Mouse (Mus musculus) spleen, adult 2 months (tissue): Measurements from ENCODE around the gene Lsm14b. TPM values are rescaled to one million over a fixed set of nuclear protein-coding genes. Genes with fewer than 3 reads are reported as not detected.
A peak's percentile ranks its signal among the peaks of the same experiment; 100 is the strongest.

ENCODE experiments used
- DNase-seq, 2 experiments: peaks; one replicate each; pipeline versions ENCODE4 v3.0.0 to v3.0.0-alpha.2; 2012 to 2021; ENCODE audit warnings: low spot score in 2 of 2, low read depth in 1 of 2
- H3K27ac ChIP-seq: fragments of 200-500 bp; 2 replicates; pipeline ENCODE4 v1.5.1; 2012; ENCODE audit warnings: low read length, inconsistent platforms; ENCODE audit not compliant: insufficient read depth
- H3K27me3 ChIP-seq: fragments of 200-500 bp; 2 replicates; pipeline ENCODE4 v1.6.1; 2012; ENCODE audit warnings: mild to moderate bottlenecking, moderate library complexity, low read length, inconsistent platforms; ENCODE audit not compliant: control insufficient read depth, insufficient read depth
- H3K36me3 ChIP-seq: fragments of 200-500 bp; 2 replicates; pipeline ENCODE4 v1.6.1; 2012; ENCODE audit warnings: mild to moderate bottlenecking, low read length, inconsistent platforms; ENCODE audit not compliant: control insufficient read depth, insufficient read depth
- H3K4me1 ChIP-seq: fragments of 200-500 bp; 2 replicates; pipeline ENCODE4 v1.6.1; 2011; ENCODE audit warnings: inconsistent platforms; ENCODE audit not compliant: control insufficient read depth, insufficient read depth, insufficient read length
- H3K4me3 ChIP-seq: fragments of 200-500 bp; 2 replicates; pipeline ENCODE4 v1.5.1; 2011; ENCODE audit warnings: mild to moderate bottlenecking, inconsistent platforms; ENCODE audit not compliant: insufficient read depth, insufficient read length; ENCODE audit errors: extremely low read depth
- CTCF ChIP-seq: fragments of 200-500 bp; IDR thresholded peaks from 2 replicates; pipeline ENCODE4 v1.5.1; 2011; ENCODE audit warnings: mild to moderate bottlenecking, inconsistent platforms; ENCODE audit not compliant: insufficient read depth, insufficient read length, insufficient replicate concordance; ENCODE audit errors: extremely low read depth
- POLR2A ChIP-seq: fragments of 200-500 bp; IDR thresholded peaks from 2 replicates; pipeline ENCODE4 v1.6.1; 2011; ENCODE audit warnings: low read depth, low read length, inconsistent platforms
- WGBS: fragments of 180-500 bp; shearing (Covaris S2); methylation state at CpG from one replicate; pipeline ENCODE4 v1.1.7; 2018; 5-methylcytosine and 5-hydroxymethylcytosine counted together
- polyA plus RNA-seq: library from polyadenylated mRNA; depleted of rRNA; stranded (reverse); fragments of >200 nt; gene quantifications from 2 replicates; pipeline ENCODE4 v1.2.3, GENCODE M21; 2012

Gene Lsm14b
- polyA plus RNA-seq, 1 experiment = 17.9 TPM

GRCm38 (mm10) chr2:180017632-180018031 lies 7.2 kb upstream of the Lsm14b start:
- no peak for TF ChIP-seq CTCF
- no peak for TF ChIP-seq POLR2A
- Histone ChIP-seq H3K4me3 (no peak overlapping the region), H3K27ac (no peak overlapping the region), H3K27me3 (no peaks in the 10 kb centered on the region), H3K4me1 (no peaks in the 10 kb centered on the region), H3K36me3 (no peaks in the 10 kb centered on the region)
- DNase-seq = no peak
- WGBS = 88% methylated on average over 4 of the region's 4 CpGs

DNA sequence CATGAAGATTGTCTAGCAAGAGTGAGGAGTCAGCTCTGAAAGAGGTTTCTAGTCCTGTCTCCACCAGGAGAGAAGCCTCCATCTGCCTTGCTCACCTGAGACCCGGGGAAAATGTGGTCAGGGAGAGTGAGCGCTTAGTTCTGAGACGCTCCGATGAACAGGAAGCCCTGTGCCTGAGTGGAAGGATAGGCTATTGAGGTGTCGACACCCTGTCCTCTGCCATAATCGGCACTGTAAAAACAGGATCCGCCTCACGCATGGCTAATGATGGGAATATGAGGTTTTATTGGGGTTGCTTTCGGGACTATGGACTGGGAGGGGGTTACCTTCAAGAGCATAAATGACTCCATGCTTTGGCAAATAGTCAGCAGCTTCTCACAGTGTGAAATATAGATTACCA lies 6.2 kb upstream of the Lsm14b start:
- no peak for DNase-seq

DNA sequence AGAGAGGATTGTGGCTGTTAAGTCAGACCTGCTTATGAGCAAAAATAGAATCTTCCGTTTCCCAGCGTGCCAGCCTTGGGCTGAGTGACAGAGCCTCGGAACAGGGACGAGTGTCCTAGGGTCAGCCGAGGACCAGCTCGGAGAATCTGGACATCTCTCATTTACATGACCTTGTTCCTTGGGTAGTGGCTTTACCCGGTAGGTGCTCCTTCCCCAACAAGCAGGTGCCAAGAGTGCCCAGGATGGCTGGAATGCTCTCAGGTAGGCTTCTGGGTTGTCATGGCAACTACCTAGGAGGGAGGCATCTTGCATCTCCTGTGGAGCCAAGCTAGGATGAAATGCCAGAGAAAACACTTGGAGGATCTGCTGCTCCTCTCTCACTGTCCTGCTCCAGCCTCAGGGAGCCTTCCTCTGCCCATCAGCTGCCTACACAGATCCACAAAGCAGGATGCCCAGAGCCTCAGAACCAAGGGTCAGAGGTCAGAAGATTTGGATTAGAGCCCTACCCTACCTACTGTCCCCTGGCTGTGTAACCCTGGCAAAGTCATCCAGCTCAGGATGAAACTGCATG lies 4.6 kb upstream of the Lsm14b start:
- DNase-seq = no peak
- Histone ChIP-seq H3K36me3 (no peaks in the 10 kb centered on the region), H3K4me3 (no peak overlapping the region), H3K4me1 (0 out of 2 replicates have a peak, but pooled peaks cover under 1% of the 10 kb centered on the region), H3K27me3 (no peaks in the 10 kb centered on the region), H3K27ac (no peak overlapping the region)
- no peak for TF ChIP-seq CTCF
- TF ChIP-seq POLR2A = no peak
- WGBS = 91% methylated on average over 7 of the region's 7 CpGs

More for the DNA sequence above, 6.2 kb upstream of the Lsm14b start:
- Histone ChIP-seq H3K36me3 (no peaks in the 10 kb centered on the region), H3K27ac (no peak overlapping the region), H3K4me3 (no peak overlapping the region), H3K4me1 (no peaks in the 10 kb centered on the region), H3K27me3 (no peaks in the 10 kb centered on the region)
- 85% methylated on average over 9 of the region's 9 CpGs for WGBS
- no peak for TF ChIP-seq POLR2A
- TF ChIP-seq CTCF = no peak

DNA sequence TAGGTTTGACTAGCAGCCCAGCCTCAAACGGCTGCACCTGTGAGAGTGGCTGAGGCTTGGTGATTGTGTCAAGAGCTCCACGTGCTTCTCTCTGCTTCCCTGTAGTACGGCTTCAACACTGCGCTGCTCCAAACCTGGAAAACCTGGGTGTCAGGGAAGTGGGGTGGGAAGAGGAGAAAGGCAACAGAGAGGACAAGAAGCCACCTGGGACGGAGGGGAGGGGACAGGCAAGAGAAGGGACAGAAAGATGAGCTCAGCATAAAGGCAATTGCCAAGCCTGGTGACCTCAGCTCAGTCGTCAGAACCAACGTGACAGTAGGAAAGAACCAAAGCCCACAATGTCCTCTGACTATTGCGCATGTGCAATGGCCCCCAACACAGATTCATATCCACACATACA lies 3.9 kb upstream of the Lsm14b start:
- no peak for DNase-seq
- Histone ChIP-seq H3K27ac (no peak overlapping the region), H3K4me1 (peaks cover 8% of the 10 kb centered on the region; the same call in 1 of the 2 replicates), H3K4me3 (no peak overlapping the region), H3K27me3 (no peaks in the 10 kb centered on the region), H3K36me3 (no peaks in the 10 kb centered on the region)
- WGBS = 80% methylated on average over 8 of the region's 8 CpGs
- TF ChIP-seq CTCF (no peak), POLR2A (no peak)

GRCm38 (mm10) chr2:180022751-180023150 lies 2.0 kb upstream of the Lsm14b start:
- Histone ChIP-seq H3K27me3 (no peaks in the 10 kb centered on the region), H3K4me1 (peaks cover 12% of the 10 kb centered on the region; the same call in 1 of the 2 replicates), H3K36me3 (no peaks in the 10 kb centered on the region), H3K4me3 (no peak overlapping the region), H3K27ac (no peak overlapping the region)
- no peak for TF ChIP-seq CTCF
- TF ChIP-seq POLR2A = no peak
- 62% methylated on average over 6 of the region's 6 CpGs for WGBS
- DNase-seq = no peak

- H3K4me1 ChIP-seq = peaks cover 12% of the 10 kb centered on the region; the same call in 1 of the 2 replicates
- under 1% methylated on average over 58 of the region's 84 CpGs for WGBS
- H3K36me3 ChIP-seq = peaks cover 8% of the 10 kb centered on the region
- peak overlapping the region; percentile 87 for H3K4me3 ChIP-seq
- H3K27me3 ChIP-seq = no peaks in the 10 kb centered on the region
- no peak for TF ChIP-seq CTCF
- TF ChIP-seq POLR2A = no peak
- H3K27ac ChIP-seq = peak overlapping the region; percentile 90
- DNase-seq = peak in 1 of 2 experiments; percentile 36
Measured at GRCm38 (mm10) chr2:180025135-180025860, 511 bp downstream of the Lsm14b start.

DNA sequence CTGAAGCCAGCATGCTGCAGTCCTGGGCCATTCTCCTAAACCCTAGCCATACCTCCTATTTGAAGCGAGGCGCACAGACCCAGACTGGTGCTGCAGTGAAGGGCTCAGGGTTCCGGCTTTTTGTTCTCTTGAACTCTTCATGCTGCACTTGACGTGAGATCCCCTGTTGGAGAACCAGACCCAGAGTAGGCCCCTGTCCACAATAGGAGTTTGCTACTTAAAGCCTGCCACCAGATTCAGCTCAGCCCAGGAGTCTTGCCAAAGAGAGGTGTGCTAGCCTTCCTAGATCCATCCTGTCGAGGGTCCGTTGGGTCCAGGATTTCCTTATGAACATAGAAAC lies 1.0 kb downstream of the Lsm14b start:
- Histone ChIP-seq H3K36me3 (peaks cover 9% of the 10 kb centered on the region), H3K4me1 (peaks cover 12% of the 10 kb centered on the region; the same call in 1 of the 2 replicates), H3K27me3 (no peaks in the 10 kb centered on the region), H3K4me3 (peak overlapping the region; percentile 87), H3K27ac (no peak overlapping the region)
- WGBS = 39% methylated on average over 6 of the region's 6 CpGs
- TF ChIP-seq POLR2A = no peak
- TF ChIP-seq CTCF = no peak
- DNase-seq = no peak
